Mouse (Mus musculus): ENCODE measurements around the gene Olfr803. TPM values are rescaled to one million over a fixed set of nuclear protein-coding genes. Genes with fewer than 3 reads are reported as not detected.

Olfr803 gene
- polyA plus RNA-seq (2012; fragmentation: generic; extraction: Trizol) = not detected

DNA sequence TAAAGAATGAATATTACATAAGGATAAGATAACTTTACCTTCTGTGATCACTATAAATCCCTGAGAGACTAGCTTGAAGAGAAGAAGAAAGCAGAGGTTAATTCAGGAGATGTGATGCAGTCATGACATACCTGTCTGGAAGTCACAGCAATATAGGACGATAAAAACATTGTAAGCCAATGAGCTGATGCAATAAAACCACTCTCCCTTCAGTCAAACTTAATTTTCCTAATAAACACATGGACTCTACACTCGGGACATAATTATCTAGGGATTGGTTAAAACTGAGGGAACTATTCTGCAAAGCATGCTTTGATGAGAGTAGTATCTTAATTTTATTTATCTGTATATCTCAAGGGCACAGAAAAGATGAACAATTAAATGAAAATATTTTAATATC is at the start of gene Olfr803:
Gene Olfr803, minus strand, starts transcription at position 101 of the 400 bp plus-strand sequence.

GRCm38 (mm10) chr10:129741821-129742220 is 47.7 kb upstream of the Olfr803 start, which contains the start of gene Olfr806:
TSS of gene Olfr806 (minus strand) at chr10:129741921.

DNA sequence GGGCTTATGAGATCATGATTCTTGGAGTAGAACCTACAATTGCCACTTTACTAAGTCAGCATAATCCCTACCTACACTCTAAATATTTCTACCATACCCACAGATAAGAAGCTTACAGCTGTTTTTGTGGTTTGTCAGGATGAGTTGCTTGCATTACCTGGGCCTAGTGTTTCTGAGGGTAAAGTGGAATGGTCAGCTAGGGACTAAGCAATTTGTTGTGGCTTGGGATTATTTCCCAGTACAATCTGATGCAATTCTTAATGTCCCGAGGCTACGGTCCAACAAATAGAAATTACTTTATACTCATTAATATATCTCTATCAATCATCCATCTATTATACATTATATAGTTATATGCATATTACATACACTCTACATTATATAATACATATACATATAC is 35.2 kb upstream of the Olfr803 start, which contains the start of gene Olfr805:
Gene Olfr805, minus strand, starts transcription at position 101 of the 400 bp plus-strand sequence.

DNA sequence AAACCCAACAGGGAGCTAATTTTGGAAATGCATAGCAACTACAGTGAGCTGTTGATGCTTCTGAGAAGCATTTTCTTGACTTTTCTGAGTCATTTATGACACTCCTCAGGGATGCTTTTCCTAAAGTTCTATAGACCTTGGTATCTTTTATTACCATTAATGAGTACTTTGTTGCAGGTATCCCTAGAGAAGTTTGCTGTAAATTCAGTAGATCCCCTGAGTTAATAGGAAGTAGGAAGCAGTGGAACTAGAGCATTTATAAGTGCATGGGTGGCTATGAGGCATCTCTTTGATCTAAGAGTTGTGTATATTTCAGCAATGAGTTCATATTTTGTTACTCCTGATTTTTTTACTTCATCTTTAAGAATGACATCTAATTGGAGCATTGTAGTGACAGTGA is 8.8 kb upstream of the Olfr803 start, which contains the start of gene Olfr804:
Gene Olfr804, plus strand, starts transcription at position 301 of the 400 bp plus-strand sequence.

DNA sequence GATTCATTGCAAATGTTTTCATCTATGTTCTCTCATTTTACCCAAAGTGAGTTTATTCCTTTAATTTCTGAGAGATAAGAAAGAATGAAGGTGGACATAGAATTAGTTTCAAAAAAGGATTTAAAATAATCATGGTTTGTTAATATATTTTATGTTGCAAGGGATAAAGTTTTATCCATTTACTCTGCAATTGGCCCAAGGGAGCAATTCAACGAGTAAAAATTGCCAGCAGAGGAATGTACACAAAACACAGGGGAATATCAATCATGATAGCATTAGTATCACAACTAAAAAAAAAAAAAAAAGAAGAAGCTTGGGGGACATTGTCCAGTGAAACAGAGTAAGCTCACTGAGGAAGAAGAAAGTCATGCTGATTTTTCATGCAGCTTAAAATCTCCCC is 6.0 kb downstream of the Olfr803 start, which contains the start of gene Olfr802:
Gene Olfr802, minus strand, starts transcription at position 101 of the 400 bp plus-strand sequence.

DNA sequence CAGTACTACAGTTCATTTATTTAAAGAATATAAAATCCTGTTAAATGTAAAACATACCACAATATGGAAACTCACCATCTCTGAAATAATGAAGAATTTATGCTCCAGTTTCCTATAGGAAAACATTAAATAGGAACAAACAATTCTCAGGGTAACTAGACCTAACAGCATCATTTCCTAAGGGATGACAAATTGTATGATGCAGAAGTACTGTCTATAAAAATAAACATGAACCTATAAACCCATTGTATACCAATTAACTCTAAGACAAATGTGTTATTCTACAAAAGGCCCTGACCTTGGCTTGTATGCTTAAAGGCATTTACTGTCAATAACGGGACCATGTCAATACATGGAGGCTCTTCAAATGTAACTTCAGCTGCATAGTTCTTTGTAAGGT is 20.3 kb downstream of the Olfr803 start, which contains the start of gene Olfr801:
Gene Olfr801, minus strand, starts transcription at position 101 of the 400 bp plus-strand sequence.

GRCm38 (mm10) chr10:129657394-129657793 is 36.7 kb downstream of the Olfr803 start, which contains the start of gene Olfr800:
TSS of gene Olfr800 (plus strand) at chr10:129657694.

Other genes starting within 250 kb of the Olfr803 start
- gene Olfr787, start 232.4 kb downstream of the Olfr803 start, polyA plus RNA-seq (2012; fragmentation: generic; extraction: Trizol) = not detected
- gene Olfr788, start 223.3 kb downstream of the Olfr803 start, polyA plus RNA-seq (2012; fragmentation: generic; extraction: Trizol) = not detected
- not detected for gene Olfr789, start 209.5 kb downstream of the Olfr803 start, polyA plus RNA-seq (2012; fragmentation: generic; extraction: Trizol)
- gene Olfr790, start 195.8 kb downstream of the Olfr803 start, polyA plus RNA-seq (2012; fragmentation: generic; extraction: Trizol) = not detected
- not detected for gene Olfr791, start 172.5 kb downstream of the Olfr803 start, polyA plus RNA-seq (2012; fragmentation: generic; extraction: Trizol)
- gene Olfr792, start 155.1 kb downstream of the Olfr803 start, polyA plus RNA-seq (2012; fragmentation: generic; extraction: Trizol) = not detected
- gene Olfr794, start 126.6 kb downstream of the Olfr803 start, polyA plus RNA-seq (2012; fragmentation: generic; extraction: Trizol) = not detected
- not detected for gene Olfr796, start 81.7 kb downstream of the Olfr803 start, polyA plus RNA-seq (2012; fragmentation: generic; extraction: Trizol)
- gene Olfr798, start 66.4 kb downstream of the Olfr803 start, polyA plus RNA-seq (2012; fragmentation: generic; extraction: Trizol) = not detected
- not detected for gene Olfr799, start 56.8 kb downstream of the Olfr803 start, polyA plus RNA-seq (2012; fragmentation: generic; extraction: Trizol)
- not detected for gene Olfr800, start 36.6 kb downstream of the Olfr803 start, polyA plus RNA-seq (2012; fragmentation: generic; extraction: Trizol)
- not detected for gene Olfr801, start 20.4 kb downstream of the Olfr803 start, polyA plus RNA-seq (2012; fragmentation: generic; extraction: Trizol)
- not detected for gene Olfr802, start 6.1 kb downstream of the Olfr803 start, polyA plus RNA-seq (2012; fragmentation: generic; extraction: Trizol)
- not detected for gene Olfr804, start 8.9 kb upstream of the Olfr803 start, polyA plus RNA-seq (2012; fragmentation: generic; extraction: Trizol)
- not detected for gene Olfr805, start 35.1 kb upstream of the Olfr803 start, polyA plus RNA-seq (2012; fragmentation: generic; extraction: Trizol)
- gene Olfr806, start 47.6 kb upstream of the Olfr803 start, polyA plus RNA-seq (2012; fragmentation: generic; extraction: Trizol) = not detected
- gene Olfr807, start 63.5 kb upstream of the Olfr803 start, polyA plus RNA-seq (2012; fragmentation: generic; extraction: Trizol) = not detected
- not detected for gene Olfr808, start 71.2 kb upstream of the Olfr803 start, polyA plus RNA-seq (2012; fragmentation: generic; extraction: Trizol)
- not detected for gene Olfr809, start 80.4 kb upstream of the Olfr803 start, polyA plus RNA-seq (2012; fragmentation: generic; extraction: Trizol)
- not detected for gene Olfr810, start 100.6 kb upstream of the Olfr803 start, polyA plus RNA-seq (2012; fragmentation: generic; extraction: Trizol)
- gene Olfr811, start 110.1 kb upstream of the Olfr803 start, polyA plus RNA-seq (2012; fragmentation: generic; extraction: Trizol) = not detected
- gene Olfr812, start 151.8 kb upstream of the Olfr803 start, polyA plus RNA-seq (2012; fragmentation: generic; extraction: Trizol) = not detected
- gene Olfr813, start 161.1 kb upstream of the Olfr803 start, polyA plus RNA-seq (2012; fragmentation: generic; extraction: Trizol) = not detected
- gene Olfr814, start 185.6 kb upstream of the Olfr803 start, polyA plus RNA-seq (2012; fragmentation: generic; extraction: Trizol) = not detected
- not detected for gene Olfr815, start 211.6 kb upstream of the Olfr803 start, polyA plus RNA-seq (2012; fragmentation: generic; extraction: Trizol)
- not detected for gene Olfr816, start 221.3 kb upstream of the Olfr803 start, polyA plus RNA-seq (2012; fragmentation: generic; extraction: Trizol)

All from C3H10T1/2 (cell line).